Mouse (Mus musculus) neutrophil, adult 5-6 weeks (primary cell): ENCODE results near the gene Myo3a. TPM values are rescaled to one million over a fixed set of nuclear protein-coding genes. Genes with fewer than 3 reads are reported as not detected.
A peak's percentile ranks its signal among the peaks of the same experiment; 100 is the strongest.

Source experiments
- ATAC-seq: fragments of 151-379, 151-347 bp; 2 replicates; pipeline ENCODE4 v1.8.0; 2017; ENCODE audit warnings: mild to moderate bottlenecking, moderate TSS enrichment; ENCODE audit not compliant: insufficient number of reproducible peaks, poor library complexity, low FRiP score, severe bottlenecking; ENCODE audit errors: extremely low read depth
- total RNA-seq: library from RNA; stranded (forward); fragments of 200-1000 nt; gene quantifications from 2 replicates; pipeline ENCODE4 v1.2.3, GENCODE M21; 2017

Gene Myo3a
- total RNA-seq, 1 experiment from 2014 or later = 0.35 TPM

DNA sequence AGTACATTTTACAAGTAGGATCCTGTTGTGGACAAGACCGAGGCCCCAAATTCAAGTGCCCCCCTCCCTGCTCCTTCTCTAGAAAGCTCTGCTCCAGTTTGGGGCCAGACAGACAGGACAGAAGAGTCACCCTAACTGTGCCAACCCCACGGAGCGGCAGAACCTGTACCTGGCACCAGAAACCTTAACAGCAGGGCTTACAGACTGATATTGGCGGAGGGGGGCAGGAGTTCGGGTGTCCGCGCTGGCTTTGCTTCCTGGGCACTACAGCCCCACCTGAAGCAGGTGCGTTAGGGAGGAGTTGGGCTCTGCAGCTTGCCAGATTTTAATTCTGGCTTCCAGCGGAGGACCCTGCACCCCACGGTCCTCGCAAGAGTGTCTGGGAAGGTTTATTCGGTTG lies 392.1 kb downstream of the Myo3a start:
- no peak for ATAC-seq

DNA sequence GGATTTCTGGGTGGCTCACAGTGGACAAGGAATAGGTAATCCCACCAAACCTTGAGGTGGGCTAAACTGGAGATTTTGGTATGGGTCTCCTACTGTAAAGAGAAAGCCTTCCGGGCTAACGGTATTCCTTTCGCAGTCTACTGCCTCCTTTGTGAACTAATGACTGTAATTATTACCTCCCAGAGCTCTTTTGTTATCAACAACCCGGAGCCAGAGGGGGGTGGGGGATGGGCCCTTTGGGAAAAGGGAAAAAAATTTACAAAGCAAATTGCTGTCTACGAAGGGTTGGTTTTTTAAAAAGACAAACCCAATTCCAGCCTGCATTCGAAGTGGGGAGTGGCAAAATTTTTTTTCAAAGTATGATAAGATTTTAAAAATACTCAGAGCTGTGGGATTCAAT lies 392.7 kb downstream of the Myo3a start:
- no peak for ATAC-seq

GRCm38 (mm10) chr2:22620534-22620933 lies 393.2 kb downstream of the Myo3a start:
- ATAC-seq = no peak

DNA sequence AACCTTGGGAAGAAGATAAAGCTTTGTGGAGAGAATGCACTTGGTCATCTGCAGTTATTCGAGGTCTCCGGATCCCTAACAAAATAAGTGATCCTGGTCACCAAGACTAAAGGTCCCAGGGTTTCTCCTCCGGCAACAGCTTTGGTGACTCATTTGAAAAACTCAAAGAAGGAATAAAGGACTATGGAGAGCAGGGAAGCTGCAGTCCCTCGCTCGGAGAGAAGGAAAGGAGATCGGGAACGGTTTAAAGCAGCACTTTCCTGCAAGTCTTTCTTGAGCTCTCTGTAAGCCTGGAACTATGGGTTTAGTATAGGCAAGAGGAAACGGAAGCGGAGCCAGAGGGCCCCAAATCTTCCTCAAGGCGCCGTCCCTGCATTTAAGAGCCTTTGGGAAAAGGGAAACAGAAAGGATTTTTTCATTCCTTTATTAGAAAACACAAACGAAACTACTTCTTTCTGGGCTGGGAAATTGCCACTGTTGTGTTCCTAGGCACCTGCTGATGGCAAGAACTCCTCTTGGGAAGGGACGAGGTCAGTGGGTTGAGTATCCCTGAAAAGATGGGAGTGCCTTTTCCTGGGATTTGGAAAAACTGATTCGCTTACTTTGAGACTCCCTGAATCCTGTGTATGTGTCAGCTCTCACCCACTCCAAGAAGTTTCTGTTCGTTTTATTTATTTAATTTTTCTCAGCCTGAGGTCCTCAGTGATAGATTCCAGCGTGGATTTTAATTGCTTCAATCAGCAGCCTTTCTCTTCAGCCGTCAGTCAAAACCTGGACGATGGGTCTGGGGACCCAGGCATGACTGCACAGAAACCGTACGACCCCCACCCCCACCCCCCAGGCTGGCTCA lies 393.9 kb downstream of the Myo3a start:
- no peak for ATAC-seq

DNA sequence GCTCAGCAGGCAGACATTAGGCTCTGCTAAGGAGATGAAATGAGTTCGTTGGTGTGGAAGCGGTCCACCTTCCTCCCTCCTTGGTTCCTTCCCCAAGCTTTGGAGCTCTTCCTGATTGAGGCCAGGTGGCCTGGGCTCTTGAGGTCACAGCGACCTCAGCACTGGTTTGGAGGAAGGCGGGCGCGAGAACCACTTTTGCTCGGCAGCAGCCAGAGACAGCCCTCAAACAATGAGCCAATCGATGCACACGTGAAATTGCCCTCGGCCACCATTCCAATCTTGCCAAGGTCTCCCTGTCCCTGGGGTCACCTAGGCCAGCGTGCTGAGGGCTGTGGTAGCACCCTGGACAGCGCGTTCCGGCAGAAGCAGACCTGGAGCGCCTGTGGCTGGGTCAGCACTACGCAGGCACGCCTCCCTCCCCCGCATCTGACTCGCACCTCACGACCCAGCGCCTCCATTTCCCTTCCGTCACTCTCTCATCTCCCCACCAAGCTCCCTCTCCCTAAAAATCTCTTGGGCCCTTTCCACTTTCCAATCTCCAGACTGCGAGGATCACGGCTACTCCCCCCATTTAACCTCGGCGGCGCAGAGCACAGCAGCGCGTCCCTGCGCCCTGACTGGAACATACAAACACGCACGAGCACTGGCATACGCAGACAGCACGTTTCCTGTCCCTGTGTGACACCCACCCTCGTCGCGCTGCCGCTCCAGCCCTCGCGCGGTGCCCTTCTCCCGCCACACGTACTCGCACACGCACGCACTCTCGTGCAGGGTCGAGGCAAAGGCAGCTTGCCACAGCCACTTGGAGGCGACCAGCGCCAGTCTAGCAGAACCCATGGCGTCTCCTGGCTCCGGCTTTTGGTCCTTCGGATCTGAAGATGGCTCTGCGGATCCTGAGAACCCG lies 394.8 kb downstream of the Myo3a start, which contains the start of gene Gad2:
Gene Gad2 (plus strand): TSS at position 378 of the 904 bp plus-strand sequence.
- ATAC-seq = no peak

GRCm38 (mm10) chr2:22623111-22624070 lies 396.1 kb downstream of the Myo3a start:
- ATAC-seq = no peak

DNA sequence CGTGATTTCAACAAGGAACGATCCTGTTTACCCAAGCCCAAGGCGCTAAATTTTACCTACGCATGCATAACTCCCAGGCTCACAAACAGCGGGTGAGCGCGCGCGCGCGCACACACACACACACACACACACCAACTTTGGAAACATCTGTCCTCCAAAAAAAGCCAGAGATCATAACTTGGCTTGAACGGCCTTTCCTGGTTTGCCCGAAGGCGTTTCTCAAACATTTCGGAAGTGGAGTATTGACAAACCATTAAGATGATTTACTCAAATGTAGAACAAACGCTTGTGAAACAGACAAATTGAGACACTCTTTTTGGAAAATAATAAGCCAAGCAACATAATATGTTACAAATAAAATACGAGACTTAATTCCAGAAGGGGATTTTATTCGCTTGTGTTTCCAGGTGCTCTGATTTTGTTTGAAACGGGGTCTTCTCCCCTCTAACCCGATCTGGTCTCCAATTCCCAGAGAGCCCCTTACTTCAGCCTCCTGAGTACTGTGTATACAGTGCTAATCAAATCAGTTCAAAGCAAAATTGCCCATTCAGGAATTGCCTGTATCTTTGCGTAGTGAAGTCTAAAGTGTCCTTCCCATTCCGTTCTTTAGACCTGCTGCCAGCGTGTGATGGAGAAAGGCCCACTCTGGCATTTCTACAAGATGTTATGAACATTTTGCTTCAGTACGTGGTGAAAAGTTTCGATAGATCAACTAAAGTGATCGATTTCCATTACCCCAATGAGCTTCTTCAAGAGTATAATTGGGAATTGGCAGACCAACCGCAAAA lies 397.1 kb downstream of the Myo3a start:
- no peak for ATAC-seq

DNA sequence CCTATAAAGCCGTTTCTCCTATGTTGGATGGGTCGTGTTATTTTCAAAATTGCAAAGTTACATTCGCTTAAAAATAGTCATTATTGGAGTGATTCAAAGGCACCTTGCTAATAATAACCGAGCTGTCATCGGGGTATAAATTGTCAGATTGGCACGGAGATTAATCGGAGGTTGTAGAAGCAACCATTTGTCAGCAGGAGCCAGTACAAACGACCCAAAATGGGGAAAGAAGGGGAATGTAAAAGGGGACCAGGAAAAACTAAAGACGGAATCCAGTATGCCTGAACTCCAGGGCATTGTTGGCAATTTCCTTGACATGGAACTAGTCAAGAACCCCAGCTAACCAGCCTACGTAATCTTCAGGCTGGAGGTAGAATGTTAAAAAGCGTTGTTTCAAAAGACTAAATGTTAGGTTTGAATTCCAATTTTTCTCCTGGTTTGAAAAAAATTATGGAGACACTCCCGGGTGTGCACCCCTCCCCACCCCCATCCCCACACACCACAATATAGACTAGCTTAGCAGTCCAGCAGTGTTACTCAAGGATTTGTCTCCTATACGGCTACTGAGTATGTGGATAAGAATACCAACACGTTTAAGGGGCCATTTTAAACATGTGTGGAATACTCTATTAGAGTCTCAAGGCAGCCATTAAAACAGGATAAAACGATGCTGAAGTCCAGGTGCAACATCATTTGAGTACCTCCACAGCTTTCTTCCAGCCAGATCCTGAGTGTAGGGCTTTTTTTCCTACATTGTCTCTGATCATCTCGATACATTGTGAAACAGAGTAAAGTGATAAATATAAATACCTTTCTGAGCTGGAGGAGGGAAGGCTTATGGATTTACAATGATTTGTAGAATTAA lies 398.0 kb downstream of the Myo3a start:
- ATAC-seq = no peak

GRCm38 (mm10) chr2:22627147-22627666 lies 399.9 kb downstream of the Myo3a start:
- no peak for ATAC-seq

GRCm38 (mm10) chr2:22627819-22628432 lies 400.6 kb downstream of the Myo3a start:
- ATAC-seq = no peak

DNA sequence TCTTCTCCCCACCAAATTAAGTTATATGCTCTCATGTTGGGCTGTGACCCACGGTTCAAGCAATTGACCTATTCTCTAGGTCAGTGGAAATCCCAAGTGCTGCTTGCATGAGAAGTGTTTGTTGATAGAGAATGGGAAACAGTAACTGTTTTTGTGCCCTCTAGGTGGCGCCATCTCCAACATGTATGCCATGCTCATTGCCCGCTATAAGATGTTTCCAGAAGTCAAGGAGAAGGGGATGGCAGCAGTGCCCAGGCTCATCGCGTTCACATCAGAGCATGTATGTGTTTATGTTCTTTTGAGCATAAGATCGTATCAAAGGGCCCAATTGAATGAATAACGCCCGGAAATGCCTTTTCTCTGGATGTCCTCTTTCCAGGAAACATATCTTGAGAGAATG lies 407.5 kb downstream of the Myo3a start:
- 0 out of 2 replicates have a peak, but pooled peaks have one; percentile 23 for ATAC-seq

- no peak for ATAC-seq
Measured at GRCm38 (mm10) chr2:22646134-22646533, 418.8 kb downstream of the Myo3a start.

DNA sequence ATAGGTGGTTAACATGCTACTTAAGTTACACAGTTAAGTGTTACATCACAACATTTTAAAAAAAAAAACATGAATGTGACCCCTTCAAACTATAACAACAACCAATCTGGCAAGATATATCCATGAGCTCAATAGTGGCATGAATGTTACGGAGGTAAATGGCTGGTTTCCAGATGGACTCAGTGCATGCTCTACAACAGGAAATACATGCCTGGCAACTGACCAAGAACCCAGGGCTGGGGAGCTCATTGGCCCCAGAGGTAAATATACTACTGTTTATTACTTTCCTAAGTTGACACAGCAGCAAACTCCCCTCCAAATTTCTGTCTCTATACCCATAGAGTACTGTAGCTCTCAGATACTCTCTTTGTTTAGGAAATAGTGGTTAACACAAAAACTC lies 421.1 kb downstream of the Myo3a start:
- no peak for ATAC-seq

- no peak for ATAC-seq
Measured at GRCm38 (mm10) chr2:22651826-22652225, 424.5 kb downstream of the Myo3a start.

DNA sequence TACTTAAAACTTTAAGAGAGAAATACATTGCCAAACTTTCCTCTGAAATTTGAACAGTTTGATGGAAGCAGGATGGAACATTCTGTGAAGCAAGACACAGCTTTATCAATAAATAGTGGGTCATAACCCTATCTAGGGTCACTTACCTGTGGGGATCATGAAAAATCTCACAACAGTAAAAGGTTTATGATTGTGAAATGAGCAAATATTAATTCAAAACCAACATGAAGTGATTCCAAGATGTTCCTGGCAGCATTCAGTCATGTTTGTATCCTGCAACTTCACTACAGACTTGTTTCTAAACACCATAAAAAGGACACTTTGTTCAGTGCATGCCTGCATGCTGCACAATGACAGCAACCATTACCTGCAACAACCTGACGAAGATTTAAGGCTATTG lies 436.4 kb downstream of the Myo3a start:
- no peak for ATAC-seq
